Mouse (Mus musculus) stomach, postnatal 0 days (tissue): ENCODE data around the gene Gm13697. TPM values are rescaled to one million over a fixed set of nuclear protein-coding genes. Genes with fewer than 3 reads are reported as not detected.
A peak's percentile ranks its signal among the peaks of the same experiment; 100 is the strongest.
"Not testable (repeated sequence)": the region's sequence is repeated elsewhere in the genome, so short reads cannot be mapped to it uniquely, and the experiment has no call there.

Source experiments
- ATAC-seq: fragments of 200-750 bp; cut with Nextera tagmentation; 2 replicates; pipeline ENCODE4 v1.8.0; 2017; ENCODE audit not compliant: low FRiP score, low TSS enrichment
- DNase-seq: peaks from one replicate; pipeline ENCODE4 v3.0.0-alpha.2; 2016; ENCODE audit warnings: low spot score
- H3K27ac ChIP-seq: fragments of 300-500 bp; sonication (generic); replicated peaks from 2 replicates; pipeline ENCODE4 v1.5.1; 2014; ENCODE audit warnings: mild to moderate bottlenecking, control low read depth
- H3K27me3 ChIP-seq: fragments of 300-500 bp; sonication (generic); 2 replicates; pipeline ENCODE4 v1.6.1; 2014; ENCODE audit warnings: low read length; ENCODE audit not compliant: control insufficient read depth, insufficient read depth
- H3K36me3 ChIP-seq: fragments of 300-500 bp; sonication (generic); 2 replicates; pipeline ENCODE4 v1.6.1; 2014; ENCODE audit warnings: low read length, mixed read lengths; ENCODE audit not compliant: control insufficient read depth, insufficient read depth
- H3K4me1 ChIP-seq: fragments of 300-500 bp; sonication (generic); replicated peaks from 2 replicates; pipeline ENCODE4 v1.6.1; 2014; ENCODE audit warnings: antibody characterized with exemption; ENCODE audit not compliant: control insufficient read depth, insufficient read depth
- H3K4me2 ChIP-seq: fragments of 300-500 bp; sonication (generic); replicated peaks from 2 replicates; pipeline ENCODE4 v1.6.1; 2014; ENCODE audit warnings: low read depth, mild to moderate bottlenecking, control low read depth, moderate library complexity
- H3K4me3 ChIP-seq: fragments of 300-500 bp; sonication (generic); 2 replicates; pipeline ENCODE4 v1.5.1; 2014; ENCODE audit warnings: low read depth, low read length, control low read depth
- H3K9ac ChIP-seq: fragments of 300-500 bp; sonication (generic); 2 replicates; pipeline ENCODE4 v1.6.1; 2014; ENCODE audit warnings: mild to moderate bottlenecking, low read length, control low read depth, mixed read lengths
- H3K9me3 ChIP-seq: fragments of 300-500 bp; sonication (generic); 2 replicates; pipeline ENCODE4 v1.6.1; 2016; ENCODE audit warnings: low read length; ENCODE audit not compliant: control insufficient read depth
- CTCF ChIP-seq: IDR thresholded peaks from 2 replicates; pipeline ENCODE4 v1.5.1; 2016; ENCODE audit warnings: antibody characterized with exemption, low read depth, mild to moderate bottlenecking, moderate library complexity
- EP300 ChIP-seq: optimal IDR thresholded peaks from 2 replicates; pipeline ENCODE3; 2016; ENCODE audit warnings: antibody characterized with exemption
- WGBS: fragments of 180-500 bp; shearing (Covaris S2); extraction: QIAGEN DNeasy Blood & Tissue Kit; methylation state at CpG from one replicate; pipeline ENCODE4 v1.1.7; 2014; 5-methylcytosine and 5-hydroxymethylcytosine counted together
- polyA plus RNA-seq: library from polyadenylated mRNA; unstranded; fragments of >200 nt; fragmentation: Nextera tagmentation; extraction: Ambion mirVana; gene quantifications from 2 replicates; pipeline ENCODE4 v1.2.1, GENCODE M21; 2015

Gene Gm13697
- not detected in 2 replicates for polyA plus RNA-seq

DNA sequence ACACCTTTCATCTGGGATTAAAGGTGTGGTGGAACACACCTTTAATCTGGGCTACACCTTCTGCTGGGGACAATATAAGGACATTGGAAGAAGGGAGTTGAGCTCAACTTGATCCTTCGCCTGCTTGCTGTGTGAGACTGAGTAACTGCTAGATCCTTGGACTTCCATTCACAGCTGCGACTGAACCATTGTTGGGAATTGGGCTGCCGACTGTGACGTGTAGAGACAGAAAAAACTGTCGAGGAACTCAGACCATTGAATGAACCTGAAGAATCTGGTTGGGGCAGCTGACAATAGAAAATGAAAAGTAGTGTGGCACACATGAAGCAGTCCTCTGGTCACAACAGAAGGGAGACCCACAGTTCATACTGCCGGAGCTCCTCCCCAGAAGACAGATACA is at the start of gene Gm13697:
TSS of gene Gm13697 (plus strand) at position 301 of the 400 bp plus-strand sequence.
- no CpG with 5 or more reads among the region's 6 CpGs for WGBS

DNA sequence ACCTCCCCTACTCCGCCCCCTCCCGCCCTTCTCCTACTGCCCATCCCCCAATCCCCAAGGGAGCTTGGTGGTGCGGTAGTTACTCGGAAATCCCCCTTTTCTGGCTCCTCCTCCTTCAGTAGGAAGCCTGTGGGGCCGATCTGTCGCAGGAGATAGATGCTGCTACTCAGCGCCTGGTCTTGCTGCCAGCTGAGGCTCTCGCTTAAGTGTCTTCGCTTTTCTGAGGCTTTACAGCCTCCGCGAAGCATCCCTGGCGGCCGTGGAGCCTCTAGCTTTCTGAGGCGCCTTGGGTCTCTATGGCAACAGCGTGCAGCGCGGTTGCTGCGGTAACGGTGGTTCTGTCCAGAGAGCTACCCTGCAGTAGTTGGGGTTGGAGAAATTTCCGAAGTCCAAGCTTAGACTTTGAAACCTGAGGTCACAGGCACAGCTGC is 43.6 kb upstream of the Gm13697 start, which contains the start of gene Zswim2:
TSS of gene Zswim2 (minus strand) at position 298 of the 431 bp plus-strand sequence.
- DNase-seq: peak; percentile 24
- Histone ChIP-seq H3K4me2 (peak within 1 kb of the TSS; percentile 34), H3K27ac (no peak within 1 kb of the TSS), H3K9me3 (no peaks in the 10 kb centered on the region), H3K4me1 (no peaks in the 10 kb centered on the region), H3K9ac (no peak within 1 kb of the TSS), H3K4me3 (no peak within 1 kb of the TSS), H3K36me3 (no peaks in the 10 kb centered on the region), H3K27me3 (no peaks in the 10 kb centered on the region)
- peak; percentile 45 for ATAC-seq
- under 1% methylated on average over 20 of the region's 20 CpGs for WGBS
- TF ChIP-seq EP300 (no peak), CTCF (no peak)

More for the DNA sequence above, at the start of gene Gm13697:
- H3K4me1 ChIP-seq, DNase-seq, H3K4me2 ChIP-seq, H3K4me3 ChIP-seq, ATAC-seq, H3K9ac ChIP-seq, H3K27ac ChIP-seq, H3K27me3 ChIP-seq, H3K9me3 ChIP-seq, H3K36me3 ChIP-seq: not testable (repeated sequence)

DNA sequence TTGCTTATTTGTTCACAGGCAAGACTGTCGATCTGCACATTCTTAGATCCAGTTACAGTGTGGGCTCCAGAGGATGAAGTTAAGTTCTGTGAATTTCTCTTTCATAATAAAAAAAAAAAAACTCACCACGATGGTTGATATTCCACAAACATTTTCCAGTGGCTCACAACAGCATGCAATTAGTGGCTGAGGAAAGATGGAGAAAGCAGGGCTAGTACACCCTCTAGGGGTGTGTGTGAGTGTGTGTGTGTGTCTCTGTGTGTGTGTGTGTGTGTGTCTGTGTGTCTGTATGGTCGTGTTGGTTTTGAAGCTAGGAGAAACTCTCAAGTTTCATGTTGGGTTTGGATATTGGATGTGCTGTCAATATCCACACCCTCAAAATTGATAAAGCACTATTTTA is 43.2 kb upstream of the Gm13697 start:
- no peaks in the 10 kb centered on the region for H3K4me1 ChIP-seq
- no peaks in the 10 kb centered on the region for H3K9me3 ChIP-seq
- 33% methylated on average over 3 of the region's 3 CpGs for WGBS
- H3K27ac ChIP-seq: no peak overlapping the region
- no peaks in the 10 kb centered on the region for H3K36me3 ChIP-seq
- H3K4me2 ChIP-seq: 0 out of 2 replicates have a peak overlapping the region, but pooled peaks have one; percentile 34
- H3K9ac ChIP-seq: no peak overlapping the region
- ATAC-seq (no peak), DNase-seq (no peak)
- no peaks in the 10 kb centered on the region for H3K27me3 ChIP-seq
- no peak overlapping the region for H3K4me3 ChIP-seq
- TF ChIP-seq CTCF (peak; percentile 27), EP300 (no peak)

DNA sequence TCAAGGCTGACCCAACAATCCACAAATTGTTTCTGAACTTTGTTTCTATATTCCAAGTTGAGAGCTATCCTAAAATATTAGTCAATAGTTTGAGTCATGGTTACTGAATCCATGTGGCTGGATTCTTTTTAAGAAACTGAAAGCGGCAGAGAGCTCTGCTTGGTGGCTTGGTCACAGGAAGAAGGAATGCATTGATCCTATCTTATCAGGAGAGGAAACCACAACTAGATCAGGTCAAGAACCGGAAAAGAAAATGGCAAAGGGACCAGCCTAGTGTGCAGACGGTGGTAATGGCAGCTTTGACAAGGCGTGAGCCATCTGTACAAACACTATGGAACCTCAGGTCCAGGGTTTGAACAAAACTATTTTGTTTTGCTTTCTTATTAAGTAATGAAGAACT is 42.8 kb upstream of the Gm13697 start:
- no peak for ATAC-seq
- 59% methylated on average over 4 of the region's 4 CpGs for WGBS
- H3K9ac ChIP-seq: no peak overlapping the region

DNA sequence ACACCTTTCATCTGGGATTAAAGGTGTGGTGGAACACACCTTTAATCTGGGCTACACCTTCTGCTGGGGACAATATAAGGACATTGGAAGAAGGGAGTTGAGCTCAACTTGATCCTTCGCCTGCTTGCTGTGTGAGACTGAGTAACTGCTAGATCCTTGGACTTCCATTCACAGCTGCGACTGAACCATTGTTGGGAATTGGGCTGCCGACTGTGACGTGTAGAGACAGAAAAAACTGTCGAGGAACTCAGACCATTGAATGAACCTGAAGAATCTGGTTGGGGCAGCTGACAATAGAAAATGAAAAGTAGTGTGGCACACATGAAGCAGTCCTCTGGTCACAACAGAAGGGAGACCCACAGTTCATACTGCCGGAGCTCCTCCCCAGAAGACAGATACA is 29.1 kb upstream of the Gm13697 start, which contains the start of gene Gm13698:
TSS of gene Gm13698 (plus strand) at position 301 of the 400 bp plus-strand sequence.
- H3K36me3 ChIP-seq, H3K4me3 ChIP-seq, H3K9ac ChIP-seq, H3K4me1 ChIP-seq, H3K9me3 ChIP-seq, ATAC-seq, H3K27me3 ChIP-seq, DNase-seq, H3K4me2 ChIP-seq, H3K27ac ChIP-seq: not testable (repeated sequence)
- no CpG with 5 or more reads among the region's 6 CpGs for WGBS

More for the DNA sequence above, 42.8 kb upstream of the Gm13697 start:
- Histone ChIP-seq H3K27ac (no peak overlapping the region), H3K27me3 (no peaks in the 10 kb centered on the region), H3K4me1 (no peaks in the 10 kb centered on the region), H3K36me3 (no peaks in the 10 kb centered on the region), H3K4me3 (no peak overlapping the region), H3K9me3 (no peaks in the 10 kb centered on the region), H3K4me2 (no peak overlapping the region)
- no peak for DNase-seq
- TF ChIP-seq EP300 (no peak), CTCF (no peak)

DNA sequence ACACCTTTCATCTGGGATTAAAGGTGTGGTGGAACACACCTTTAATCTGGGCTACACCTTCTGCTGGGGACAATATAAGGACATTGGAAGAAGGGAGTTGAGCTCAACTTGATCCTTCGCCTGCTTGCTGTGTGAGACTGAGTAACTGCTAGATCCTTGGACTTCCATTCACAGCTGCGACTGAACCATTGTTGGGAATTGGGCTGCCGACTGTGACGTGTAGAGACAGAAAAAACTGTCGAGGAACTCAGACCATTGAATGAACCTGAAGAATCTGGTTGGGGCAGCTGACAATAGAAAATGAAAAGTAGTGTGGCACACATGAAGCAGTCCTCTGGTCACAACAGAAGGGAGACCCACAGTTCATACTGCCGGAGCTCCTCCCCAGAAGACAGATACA is 23.3 kb upstream of the Gm13697 start, which contains the start of gene Gm13693:
TSS of gene Gm13693 (plus strand) at position 301 of the 400 bp plus-strand sequence.
- H3K36me3 ChIP-seq, H3K4me2 ChIP-seq, H3K27me3 ChIP-seq, H3K4me3 ChIP-seq, ATAC-seq, H3K4me1 ChIP-seq, H3K27ac ChIP-seq, DNase-seq, H3K9ac ChIP-seq, H3K9me3 ChIP-seq: not testable (repeated sequence)
- no CpG with 5 or more reads among the region's 6 CpGs for WGBS

DNA sequence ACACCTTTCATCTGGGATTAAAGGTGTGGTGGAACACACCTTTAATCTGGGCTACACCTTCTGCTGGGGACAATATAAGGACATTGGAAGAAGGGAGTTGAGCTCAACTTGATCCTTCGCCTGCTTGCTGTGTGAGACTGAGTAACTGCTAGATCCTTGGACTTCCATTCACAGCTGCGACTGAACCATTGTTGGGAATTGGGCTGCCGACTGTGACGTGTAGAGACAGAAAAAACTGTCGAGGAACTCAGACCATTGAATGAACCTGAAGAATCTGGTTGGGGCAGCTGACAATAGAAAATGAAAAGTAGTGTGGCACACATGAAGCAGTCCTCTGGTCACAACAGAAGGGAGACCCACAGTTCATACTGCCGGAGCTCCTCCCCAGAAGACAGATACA is 17.5 kb upstream of the Gm13697 start, which contains the start of gene Gm13695:
TSS of gene Gm13695 (plus strand) at position 301 of the 400 bp plus-strand sequence.
- H3K9me3 ChIP-seq, H3K9ac ChIP-seq, ATAC-seq, H3K27me3 ChIP-seq, H3K4me3 ChIP-seq, H3K27ac ChIP-seq, H3K36me3 ChIP-seq, H3K4me2 ChIP-seq, H3K4me1 ChIP-seq, DNase-seq: not testable (repeated sequence)
- no CpG with 5 or more reads among the region's 6 CpGs for WGBS

DNA sequence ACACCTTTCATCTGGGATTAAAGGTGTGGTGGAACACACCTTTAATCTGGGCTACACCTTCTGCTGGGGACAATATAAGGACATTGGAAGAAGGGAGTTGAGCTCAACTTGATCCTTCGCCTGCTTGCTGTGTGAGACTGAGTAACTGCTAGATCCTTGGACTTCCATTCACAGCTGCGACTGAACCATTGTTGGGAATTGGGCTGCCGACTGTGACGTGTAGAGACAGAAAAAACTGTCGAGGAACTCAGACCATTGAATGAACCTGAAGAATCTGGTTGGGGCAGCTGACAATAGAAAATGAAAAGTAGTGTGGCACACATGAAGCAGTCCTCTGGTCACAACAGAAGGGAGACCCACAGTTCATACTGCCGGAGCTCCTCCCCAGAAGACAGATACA is 11.7 kb upstream of the Gm13697 start, which contains the start of gene Gm13696:
TSS of gene Gm13696 (plus strand) at position 301 of the 400 bp plus-strand sequence.
- ATAC-seq, H3K27ac ChIP-seq, H3K4me3 ChIP-seq, DNase-seq, H3K9me3 ChIP-seq, H3K27me3 ChIP-seq, H3K4me2 ChIP-seq, H3K4me1 ChIP-seq, H3K9ac ChIP-seq, H3K36me3 ChIP-seq: not testable (repeated sequence)
- WGBS: no CpG with 5 or more reads among the region's 6 CpGs

DNA sequence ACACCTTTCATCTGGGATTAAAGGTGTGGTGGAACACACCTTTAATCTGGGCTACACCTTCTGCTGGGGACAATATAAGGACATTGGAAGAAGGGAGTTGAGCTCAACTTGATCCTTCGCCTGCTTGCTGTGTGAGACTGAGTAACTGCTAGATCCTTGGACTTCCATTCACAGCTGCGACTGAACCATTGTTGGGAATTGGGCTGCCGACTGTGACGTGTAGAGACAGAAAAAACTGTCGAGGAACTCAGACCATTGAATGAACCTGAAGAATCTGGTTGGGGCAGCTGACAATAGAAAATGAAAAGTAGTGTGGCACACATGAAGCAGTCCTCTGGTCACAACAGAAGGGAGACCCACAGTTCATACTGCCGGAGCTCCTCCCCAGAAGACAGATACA is 5.9 kb upstream of the Gm13697 start, which contains the start of gene Gm13694:
TSS of gene Gm13694 (plus strand) at position 301 of the 400 bp plus-strand sequence.
- H3K27ac ChIP-seq, H3K9ac ChIP-seq, ATAC-seq, H3K4me2 ChIP-seq, H3K27me3 ChIP-seq, H3K36me3 ChIP-seq, H3K9me3 ChIP-seq, H3K4me1 ChIP-seq, H3K4me3 ChIP-seq, DNase-seq: not testable (repeated sequence)
- no CpG with 5 or more reads among the region's 6 CpGs for WGBS
